Mouse (Mus musculus): ENCODE data around the gene Znrf1. TPM values are rescaled to one million over a fixed set of nuclear protein-coding genes. Genes with fewer than 3 reads are reported as not detected.

Znrf1 gene
- polyA plus RNA-seq, 1 experiment from 2014 or later, result 31.1 TPM

- Histone ChIP-seq H3K4me3 (replicated peaks) (peak overlapping the region; percentile 94), H3K9me3 (no peaks in the 10 kb centered on the region), H3K36me3 (no peaks in the 10 kb centered on the region), H3K27ac (peak overlapping the region; percentile 91), H3K4me2 (peak overlapping the region; percentile 83), H3K4me1 (peaks cover 31% of the 10 kb centered on the region), H3K9ac (peak overlapping the region; percentile 93), H3K27me3 (replicated peaks) (no peaks in the 10 kb centered on the region)
- WGBS, result under 1% methylated on average over 59 of the region's 64 CpGs
- ATAC-seq (ENCODE audit: insufficient read depth, low FRiP score, low read depth), result peak; percentile 30; the same call in 1 of the 2 replicates
Observed at GRCm38 (mm10) chr8:111536978-111537764, 1.3 kb downstream of the Znrf1 start.

GRCm38 (mm10) chr8:111537765-111538158, 1.9 kb downstream of the Znrf1 start:
- peaks cover 31% of the 10 kb centered on the region for H3K4me1 ChIP-seq
- no peaks in the 10 kb centered on the region for H3K9me3 ChIP-seq
- no peak for ATAC-seq (ENCODE audit: insufficient read depth, low FRiP score, low read depth)
- H3K4me2 ChIP-seq, result peak overlapping the region; percentile 83
- peak overlapping the region; percentile 94 for H3K4me3 ChIP-seq (replicated peaks)
- H3K27ac ChIP-seq, result peak overlapping the region; percentile 91
- H3K36me3 ChIP-seq, result no peaks in the 10 kb centered on the region
- H3K27me3 ChIP-seq (replicated peaks), result no peaks in the 10 kb centered on the region
- 7% methylated on average over 8 of the region's 8 CpGs for WGBS
- peak overlapping the region; percentile 93 for H3K9ac ChIP-seq

GRCm38 (mm10) chr8:111538194-111538593, 2.3 kb downstream of the Znrf1 start:
- WGBS, result 12% methylated on average over 2 of the region's 2 CpGs
- Histone ChIP-seq H3K36me3 (no peaks in the 10 kb centered on the region), H3K9ac (no peak overlapping the region), H3K4me3 (replicated peaks) (peak overlapping the region; percentile 94), H3K27me3 (replicated peaks) (no peaks in the 10 kb centered on the region), H3K27ac (no peak overlapping the region), H3K4me1 (peaks cover 31% of the 10 kb centered on the region), H3K9me3 (no peaks in the 10 kb centered on the region), H3K4me2 (peak overlapping the region; percentile 83)
- no peak for ATAC-seq (ENCODE audit: insufficient read depth, low FRiP score, low read depth)

GRCm38 (mm10) chr8:111539422-111540076, 3.7 kb downstream of the Znrf1 start:
- WGBS, result 59% methylated on average over 10 of the region's 10 CpGs
- Histone ChIP-seq H3K9me3 (no peaks in the 10 kb centered on the region), H3K4me2 (peak overlapping the region; percentile 37), H3K9ac (no peak overlapping the region), H3K36me3 (0 out of 2 replicates have a peak, but pooled peaks cover 3% of the 10 kb centered on the region), H3K4me3 (replicated peaks) (no peak overlapping the region), H3K27ac (peak overlapping the region; percentile 21; the same call in 1 of the 2 replicates), H3K27me3 (replicated peaks) (no peaks in the 10 kb centered on the region), H3K4me1 (peaks cover 31% of the 10 kb centered on the region)
- ATAC-seq (ENCODE audit: insufficient read depth, low FRiP score, low read depth), result no peak

- Histone ChIP-seq H3K4me3 (replicated peaks) (no peak overlapping the region), H3K9me3 (no peaks in the 10 kb centered on the region), H3K27ac (no peak overlapping the region), H3K27me3 (replicated peaks) (no peaks in the 10 kb centered on the region), H3K4me2 (no peak overlapping the region), H3K9ac (no peak overlapping the region), H3K4me1 (peaks cover 23% of the 10 kb centered on the region), H3K36me3 (0 out of 2 replicates have a peak, but pooled peaks cover 3% of the 10 kb centered on the region)
- ATAC-seq (ENCODE audit: insufficient read depth, low FRiP score, low read depth), result no peak
- WGBS, result 89% methylated on average over 9 of the region's 9 CpGs
Observed at GRCm38 (mm10) chr8:111543712-111544380, 7.9 kb downstream of the Znrf1 start.

GRCm38 (mm10) chr8:111545406-111546156, 9.7 kb downstream of the Znrf1 start:
- peaks cover 13% of the 10 kb centered on the region for H3K4me1 ChIP-seq
- no peaks in the 10 kb centered on the region for H3K9me3 ChIP-seq
- no peak for ATAC-seq (ENCODE audit: insufficient read depth, low FRiP score, low read depth)
- H3K4me2 ChIP-seq, result no peak overlapping the region
- H3K36me3 ChIP-seq, result 0 out of 2 replicates have a peak, but pooled peaks cover 3% of the 10 kb centered on the region
- no peak overlapping the region for H3K27ac ChIP-seq
- no peaks in the 10 kb centered on the region for H3K27me3 ChIP-seq (replicated peaks)
- no peak overlapping the region for H3K4me3 ChIP-seq (replicated peaks)
- WGBS, result 74% methylated on average over 8 of the region's 8 CpGs
- no peak overlapping the region for H3K9ac ChIP-seq

- H3K36me3 ChIP-seq, result 0 out of 2 replicates have a peak, but pooled peaks cover 3% of the 10 kb centered on the region
- no peaks in the 10 kb centered on the region for H3K27me3 ChIP-seq (replicated peaks)
- peaks cover 5% of the 10 kb centered on the region; the same call in 1 of the 2 replicates for H3K4me1 ChIP-seq
- no peak overlapping the region for H3K27ac ChIP-seq
- no peak overlapping the region for H3K4me3 ChIP-seq (replicated peaks)
- WGBS, result 88% methylated on average over 3 of the region's 3 CpGs
- H3K9me3 ChIP-seq, result no peaks in the 10 kb centered on the region
- no peak overlapping the region for H3K9ac ChIP-seq
- no peak overlapping the region for H3K4me2 ChIP-seq
- no peak for ATAC-seq (ENCODE audit: insufficient read depth, low FRiP score, low read depth)
Observed at GRCm38 (mm10) chr8:111547144-111547543, 11.2 kb downstream of the Znrf1 start.

GRCm38 (mm10) chr8:111548201-111548600, 12.3 kb downstream of the Znrf1 start:
- Histone ChIP-seq H3K4me1 (peaks cover 5% of the 10 kb centered on the region; the same call in 1 of the 2 replicates), H3K27me3 (replicated peaks) (no peaks in the 10 kb centered on the region), H3K27ac (no peak overlapping the region), H3K4me2 (no peak overlapping the region), H3K4me3 (replicated peaks) (no peak overlapping the region), H3K36me3 (0 out of 2 replicates have a peak, but pooled peaks cover 3% of the 10 kb centered on the region), H3K9ac (no peak overlapping the region), H3K9me3 (no peaks in the 10 kb centered on the region)
- no peak for ATAC-seq (ENCODE audit: insufficient read depth, low FRiP score, low read depth)
- 85% methylated on average over 6 of the region's 6 CpGs for WGBS

- Histone ChIP-seq H3K36me3 (no peaks in the 10 kb centered on the region), H3K9ac (no peak overlapping the region)
- WGBS, result 69% methylated on average over 9 of the region's 9 CpGs
Observed at GRCm38 (mm10) chr8:111550002-111550870, 14.3 kb downstream of the Znrf1 start.

GRCm38 (mm10) chr8:111551511-111552130, 15.7 kb downstream of the Znrf1 start:
- Histone ChIP-seq H3K4me3 (replicated peaks) (no peak overlapping the region), H3K27me3 (replicated peaks) (no peaks in the 10 kb centered on the region), H3K36me3 (no peaks in the 10 kb centered on the region), H3K9me3 (no peaks in the 10 kb centered on the region), H3K9ac (no peak overlapping the region), H3K4me2 (no peak overlapping the region), H3K27ac (no peak overlapping the region), H3K4me1 (peaks cover 4% of the 10 kb centered on the region)
- WGBS, result 74% methylated on average over 8 of the region's 8 CpGs
- ATAC-seq (ENCODE audit: insufficient read depth, low FRiP score, low read depth), result no peak

More at GRCm38 (mm10) chr8:111550002-111550870, 14.3 kb downstream of the Znrf1 start:
- Histone ChIP-seq H3K4me2 (no peak overlapping the region), H3K9me3 (no peaks in the 10 kb centered on the region), H3K27ac (peak overlapping the region; percentile 57; the same call in 1 of the 2 replicates), H3K4me3 (replicated peaks) (no peak overlapping the region), H3K27me3 (replicated peaks) (no peaks in the 10 kb centered on the region), H3K4me1 (peaks cover 8% of the 10 kb centered on the region)
- no peak for ATAC-seq (ENCODE audit: insufficient read depth, low FRiP score, low read depth)
